Mouse (Mus musculus) MEL (cell line): ENCODE measurements around the gene Slc9a2.

ENCODE experiments used
- CTCF ChIP-seq, 3 experiments: IDR thresholded peaks in 2 of 3; conservative IDR thresholded peaks in 1 of 3; 2 replicates each; pipeline ENCODE4 v1.5.1; 2011 to 2012; ENCODE audit warnings: low read length in 3 of 3, low read depth in 2 of 3, mild to moderate bottlenecking in 2 of 3, improper control_type of control experiment in 1 of 3, inconsistent platforms in 1 of 3, mixed read lengths in 1 of 3, moderate library complexity in 1 of 3; ENCODE audit not compliant: control insufficient read depth in 1 of 3, insufficient read depth in 1 of 3, poor library complexity in 1 of 3, severe bottlenecking in 1 of 3
- POLR2A ChIP-seq, 2 experiments: IDR thresholded peaks; 2 replicates each; pipeline ENCODE4 v1.6.1; 2011 to 2012; ENCODE audit warnings: low read length in 2 of 2, mild to moderate bottlenecking in 2 of 2, control low read depth in 1 of 2, improper control_type of control experiment in 1 of 2, low read depth in 1 of 2, moderate library complexity in 1 of 2; ENCODE audit not compliant: control insufficient read depth in 1 of 2, insufficient read depth in 1 of 2, poor library complexity in 1 of 2

GRCm38 (mm10) chr1:40764042-40764441 lies 83.7 kb downstream of the Slc9a2 start:
- TF ChIP-seq POLR2A (IDR thresholded peaks at IDR 0.05; ENCODE audit: control insufficient read depth in 1 of 2, insufficient read depth in 1 of 2, low read depth in 1 of 2, low read length in 2 of 2, poor library complexity in 1 of 2) (no peak), CTCF (IDR thresholded peaks at IDR 0.05 in 2 of 3, conservative IDR thresholded peaks at IDR 0.05 in 1 of 3; ENCODE audit: control insufficient read depth in 1 of 3, insufficient read depth in 1 of 3, low read depth in 2 of 3, low read length in 3 of 3, poor library complexity in 1 of 3, severe bottlenecking in 1 of 3) (peak in 1 of 3 experiments; percentile 18; a peak in 2 of 6 replicates)
